Mouse (Mus musculus) forebrain, embryonic 12.5 days (tissue): ENCODE measurements around the gene Afdn. TPM values are rescaled to one million over a fixed set of nuclear protein-coding genes. Genes with fewer than 3 reads are reported as not detected.
"Not testable (repeated sequence)": the region's sequence is repeated elsewhere in the genome, so short reads cannot be mapped to it uniquely, and the experiment has no call there.

Source experiments
- ATAC-seq: fragments of 200-750 bp; cut with Nextera tagmentation; 2 replicates; pipeline ENCODE4 v1.8.0; 2017; ENCODE audit warnings: moderate TSS enrichment; ENCODE audit not compliant: low FRiP score
- H3K27ac ChIP-seq: fragments of 300-500 bp; sonication (generic); 2 replicates; pipeline ENCODE4 v1.5.1; 2016; ENCODE audit warnings: mild to moderate bottlenecking
- H3K27me3 ChIP-seq: fragments of 300-500 bp; sonication (generic); 2 replicates; pipeline ENCODE4 v1.6.1; 2016; ENCODE audit warnings: mild to moderate bottlenecking
- H3K36me3 ChIP-seq: fragments of 300-500 bp; sonication (generic); replicated peaks from 2 replicates; pipeline ENCODE4 v1.6.1; 2016; ENCODE audit warnings: mild to moderate bottlenecking
- H3K4me1 ChIP-seq: fragments of 300-500 bp; sonication (generic); 2 replicates; pipeline ENCODE4 v1.6.1; 2016
- H3K4me2 ChIP-seq: fragments of 300-500 bp; sonication (generic); 2 replicates; pipeline ENCODE4 v1.6.1; 2016; ENCODE audit warnings: mild to moderate bottlenecking, moderate library complexity
- H3K4me3 ChIP-seq: fragments of 300-500 bp; sonication (generic); replicated peaks from 2 replicates; pipeline ENCODE4 v1.5.1; 2016; ENCODE audit warnings: mild to moderate bottlenecking
- H3K9ac ChIP-seq: fragments of 300-500 bp; sonication (generic); 2 replicates; pipeline ENCODE4 v1.6.1; 2016; ENCODE audit warnings: mild to moderate bottlenecking
- H3K9me3 ChIP-seq: fragments of 300-500 bp; sonication (generic); 2 replicates; pipeline ENCODE4 v1.6.1; 2016
- WGBS: fragments of 180-500 bp; shearing (Covaris S2); methylation state at CpG from one replicate; pipeline ENCODE4 v1.1.7; 2016; 5-methylcytosine and 5-hydroxymethylcytosine counted together
- polyA plus RNA-seq: library from polyadenylated mRNA; unstranded; fragments of >200 nt; fragmentation: Nextera tagmentation; extraction: Ambion mirVana; gene quantifications from 2 replicates; pipeline ENCODE4 v1.2.1, GENCODE M21; 2016

Afdn gene
- polyA plus RNA-seq, 1 experiment from 2014 or later: 182 TPM

- H3K4me1 ChIP-seq: no peaks in the 10 kb centered on the region
- H3K9ac ChIP-seq: no peak overlapping the region
- no peak overlapping the region for H3K4me2 ChIP-seq
- 94% methylated on average over 8 of the region's 8 CpGs for WGBS
- H3K4me3 ChIP-seq: no peak overlapping the region
- peaks cover 69% of the 10 kb centered on the region for H3K36me3 ChIP-seq
- no peaks in the 10 kb centered on the region for H3K9me3 ChIP-seq
- ATAC-seq: no peak
- no peaks in the 10 kb centered on the region for H3K27me3 ChIP-seq
- H3K27ac ChIP-seq: no peak overlapping the region
Measured at GRCm38 (mm10) chr17:13903793-13904192, 143.5 kb downstream of the Afdn start.

- H3K4me2 ChIP-seq: no peak overlapping the region
- no peaks in the 10 kb centered on the region for H3K4me1 ChIP-seq
- no peak overlapping the region for H3K9ac ChIP-seq
- H3K9me3 ChIP-seq: no peaks in the 10 kb centered on the region
- no peaks in the 10 kb centered on the region for H3K27me3 ChIP-seq
- H3K4me3 ChIP-seq: no peak overlapping the region
- WGBS: 90% methylated on average over 5 of the region's 5 CpGs
- no peak for ATAC-seq
- no peak overlapping the region for H3K27ac ChIP-seq
- H3K36me3 ChIP-seq: peaks cover 47% of the 10 kb centered on the region
Measured at GRCm38 (mm10) chr17:13907082-13907481, 146.7 kb downstream of the Afdn start.

- WGBS: 89% methylated on average over 1 of the region's 1 CpGs
- ATAC-seq: no peak
- no peak overlapping the region for H3K9ac ChIP-seq
- H3K4me2 ChIP-seq: no peak overlapping the region
- H3K4me1 ChIP-seq: no peaks in the 10 kb centered on the region
- no peaks in the 10 kb centered on the region for H3K27me3 ChIP-seq
- H3K36me3 ChIP-seq: peaks cover 43% of the 10 kb centered on the region
- no peaks in the 10 kb centered on the region for H3K9me3 ChIP-seq
- no peak overlapping the region for H3K4me3 ChIP-seq
- H3K27ac ChIP-seq: no peak overlapping the region
Measured at GRCm38 (mm10) chr17:13907681-13908080, 147.3 kb downstream of the Afdn start.

GRCm38 (mm10) chr17:13913951-13914350 lies 153.6 kb downstream of the Afdn start:
- Histone ChIP-seq H3K27me3 (no peaks in the 10 kb centered on the region), H3K36me3 (no peaks in the 10 kb centered on the region), H3K27ac (no peak overlapping the region), H3K4me2 (no peak overlapping the region), H3K4me1 (no peaks in the 10 kb centered on the region), H3K4me3 (no peak overlapping the region), H3K9me3 (no peaks in the 10 kb centered on the region), H3K9ac (no peak overlapping the region)
- no peak for ATAC-seq
- WGBS: 72% methylated on average over 4 of the region's 4 CpGs

- WGBS: 87% methylated on average over 4 of the region's 4 CpGs
- Histone ChIP-seq H3K4me1 (no peaks in the 10 kb centered on the region), H3K9me3 (no peaks in the 10 kb centered on the region), H3K4me3 (no peak overlapping the region), H3K27ac (no peak overlapping the region), H3K27me3 (no peaks in the 10 kb centered on the region), H3K36me3 (no peaks in the 10 kb centered on the region), H3K4me2 (no peak overlapping the region), H3K9ac (no peak overlapping the region)
- ATAC-seq: no peak
Measured at GRCm38 (mm10) chr17:13914531-13914930, 154.2 kb downstream of the Afdn start.

- ATAC-seq: no peak
- H3K27ac ChIP-seq: no peak overlapping the region
- no peaks in the 10 kb centered on the region for H3K4me1 ChIP-seq
- no peak overlapping the region for H3K4me2 ChIP-seq
- H3K9me3 ChIP-seq: no peaks in the 10 kb centered on the region
- H3K9ac ChIP-seq: no peak overlapping the region
- WGBS: 73% methylated on average over 2 of the region's 2 CpGs
- H3K4me3 ChIP-seq: no peak overlapping the region
- no peaks in the 10 kb centered on the region for H3K36me3 ChIP-seq
- no peaks in the 10 kb centered on the region for H3K27me3 ChIP-seq
Measured at GRCm38 (mm10) chr17:13920771-13921170, 160.4 kb downstream of the Afdn start.

- 87% methylated on average over 2 of the region's 2 CpGs for WGBS
- H3K4me3 ChIP-seq: no peak overlapping the region
- no peaks in the 10 kb centered on the region for H3K9me3 ChIP-seq
- no peaks in the 10 kb centered on the region for H3K4me1 ChIP-seq
- H3K36me3 ChIP-seq: no peaks in the 10 kb centered on the region
- H3K27ac ChIP-seq: no peak overlapping the region
- no peak overlapping the region for H3K4me2 ChIP-seq
- no peak for ATAC-seq
- no peaks in the 10 kb centered on the region for H3K27me3 ChIP-seq
- no peak overlapping the region for H3K9ac ChIP-seq
Measured at GRCm38 (mm10) chr17:13923418-13923817, 163.1 kb downstream of the Afdn start.

- Histone ChIP-seq H3K4me2 (no peak overlapping the region), H3K4me3 (no peak overlapping the region), H3K27ac (no peak overlapping the region), H3K27me3 (no peaks in the 10 kb centered on the region), H3K9me3 (no peaks in the 10 kb centered on the region), H3K9ac (no peak overlapping the region), H3K4me1 (no peaks in the 10 kb centered on the region), H3K36me3 (no peaks in the 10 kb centered on the region)
- no peak for ATAC-seq
- WGBS: 86% methylated on average over 2 of the region's 2 CpGs
Measured at GRCm38 (mm10) chr17:13924588-13924987, 164.2 kb downstream of the Afdn start.

GRCm38 (mm10) chr17:13925931-13926330 lies 165.6 kb downstream of the Afdn start:
- WGBS: 62% methylated on average over 3 of the region's 3 CpGs
- no peak for ATAC-seq
- no peak overlapping the region for H3K4me3 ChIP-seq
- no peaks in the 10 kb centered on the region for H3K36me3 ChIP-seq
- H3K27me3 ChIP-seq: no peaks in the 10 kb centered on the region
- H3K27ac ChIP-seq: no peak overlapping the region
- H3K4me1 ChIP-seq: no peaks in the 10 kb centered on the region
- H3K4me2 ChIP-seq: no peak overlapping the region
- no peaks in the 10 kb centered on the region for H3K9me3 ChIP-seq
- H3K9ac ChIP-seq: no peak overlapping the region

GRCm38 (mm10) chr17:13930421-13930820 lies 170.1 kb downstream of the Afdn start:
- 85% methylated on average over 9 of the region's 9 CpGs for WGBS
- Histone ChIP-seq H3K9ac (no peak overlapping the region), H3K27ac (no peak overlapping the region), H3K4me1 (no peaks in the 10 kb centered on the region), H3K4me2 (no peak overlapping the region), H3K4me3 (no peak overlapping the region), H3K36me3 (no peaks in the 10 kb centered on the region), H3K27me3 (no peaks in the 10 kb centered on the region), H3K9me3 (no peaks in the 10 kb centered on the region)
- no peak for ATAC-seq

GRCm38 (mm10) chr17:13935364-13935763 lies 175.0 kb downstream of the Afdn start:
- H3K4me2 ChIP-seq, ATAC-seq, H3K4me3 ChIP-seq, H3K36me3 ChIP-seq, H3K4me1 ChIP-seq, H3K27me3 ChIP-seq, H3K9ac ChIP-seq, H3K9me3 ChIP-seq, H3K27ac ChIP-seq: not testable (repeated sequence)
- 95% methylated on average over 2 of the region's 2 CpGs for WGBS

- H3K9ac ChIP-seq: no peak overlapping the region
- no peaks in the 10 kb centered on the region for H3K4me1 ChIP-seq
- H3K27me3 ChIP-seq: no peaks in the 10 kb centered on the region
- H3K4me2 ChIP-seq: no peak overlapping the region
- no peaks in the 10 kb centered on the region for H3K9me3 ChIP-seq
- ATAC-seq: no peak
- H3K36me3 ChIP-seq: no peaks in the 10 kb centered on the region
- H3K27ac ChIP-seq: no peak overlapping the region
- WGBS: 93% methylated on average over 4 of the region's 4 CpGs
- no peak overlapping the region for H3K4me3 ChIP-seq
Measured at GRCm38 (mm10) chr17:13937787-13938186, 177.4 kb downstream of the Afdn start.

- Histone ChIP-seq H3K9me3 (no peaks in the 10 kb centered on the region), H3K36me3 (no peaks in the 10 kb centered on the region), H3K4me2 (no peak overlapping the region), H3K4me3 (no peak overlapping the region), H3K9ac (no peak overlapping the region), H3K27ac (no peak overlapping the region), H3K4me1 (no peaks in the 10 kb centered on the region), H3K27me3 (no peaks in the 10 kb centered on the region)
- WGBS: 95% methylated on average over 3 of the region's 3 CpGs
- ATAC-seq: no peak
Measured at GRCm38 (mm10) chr17:13938652-13939051, 178.3 kb downstream of the Afdn start.

- not testable (repeated sequence) for H3K4me1 ChIP-seq, H3K27ac ChIP-seq, H3K27me3 ChIP-seq, ATAC-seq, H3K9me3 ChIP-seq, H3K4me2 ChIP-seq, H3K36me3 ChIP-seq, H3K9ac ChIP-seq, H3K4me3 ChIP-seq
- 94% methylated on average over 2 of the region's 2 CpGs for WGBS
Measured at GRCm38 (mm10) chr17:13939231-13939630, 178.9 kb downstream of the Afdn start.
